Mouse (Mus musculus): ENCODE results near the gene Gfer. TPM values are rescaled to one million over a fixed set of nuclear protein-coding genes. Genes with fewer than 3 reads are reported as not detected.
"Not testable (repeated sequence)": the region's sequence is repeated elsewhere in the genome, so short reads cannot be mapped to it uniquely, and the experiment has no call there.

Gfer gene
- polyA plus RNA-seq, 1 experiment from 2014 or later: 48.1 TPM

GRCm38 (mm10) chr17:24719494-24720222 lies 23.7 kb upstream of the Gfer start:
- Histone ChIP-seq H3K36me3 (ENCODE audit: control insufficient read depth, insufficient read depth, low read length) (peaks cover 35% of the 10 kb centered on the region), H3K27ac (ENCODE audit: low read depth) (peak overlapping the region; percentile 83), H3K4me2 (ENCODE audit: low read length) (peak overlapping the region; percentile 67), H3K27me3 (replicated peaks; ENCODE audit: control insufficient read depth, insufficient read depth, low read length) (no peaks in the 10 kb centered on the region), H3K9me3 (ENCODE audit: control insufficient read depth, low read length) (no peaks in the 10 kb centered on the region), H3K4me1 (replicated peaks; ENCODE audit: control insufficient read depth, insufficient read depth, low read length) (peaks cover 23% of the 10 kb centered on the region), H3K4me3 (ENCODE audit: low read depth, low read length) (peak overlapping the region; percentile 92), H3K9ac (ENCODE audit: low read length) (peak overlapping the region; percentile 94)
- DNase-seq (ENCODE audit: low spot score) (peak; percentile 98), ATAC-seq (replicated peaks; ENCODE audit: low FRiP score, low TSS enrichment, low read depth) (peak; percentile 97)
- WGBS: under 1% methylated on average over 61 of the region's 61 CpGs

- H3K9me3 ChIP-seq (ENCODE audit: control insufficient read depth, low read length); H3K27ac ChIP-seq (ENCODE audit: low read depth); H3K27me3 ChIP-seq (replicated peaks; ENCODE audit: control insufficient read depth, insufficient read depth, low read length); DNase-seq (ENCODE audit: low spot score); ATAC-seq (replicated peaks; ENCODE audit: low FRiP score, low TSS enrichment, low read depth): not testable (repeated sequence)
- Histone ChIP-seq H3K4me2 (ENCODE audit: low read length) (peak overlapping the region; percentile 67), H3K36me3 (ENCODE audit: control insufficient read depth, insufficient read depth, low read length) (peaks cover 35% of the 10 kb centered on the region), H3K4me1 (replicated peaks; ENCODE audit: control insufficient read depth, insufficient read depth, low read length) (peaks cover 23% of the 10 kb centered on the region), H3K4me3 (ENCODE audit: low read depth, low read length) (peak overlapping the region; percentile 92), H3K9ac (ENCODE audit: low read length) (peak overlapping the region; percentile 94)
- 66% methylated on average over 5 of the region's 5 CpGs for WGBS
Observed at GRCm38 (mm10) chr17:24718938-24719337, 23.0 kb upstream of the Gfer start.

GRCm38 (mm10) chr17:24717943-24718342 lies 22.0 kb upstream of the Gfer start, which contains the start of the genes Rnf151 and Rps2:
Gene Rnf151 (minus strand): TSS chr17:24718063.
Gene Rps2 (plus strand): TSS chr17:24718116.
- Histone ChIP-seq H3K27me3 (replicated peaks; ENCODE audit: control insufficient read depth, insufficient read depth, low read length) (no peaks in the 10 kb centered on the region), H3K27ac (ENCODE audit: low read depth) (no peak within 1 kb of the TSS), H3K4me1 (replicated peaks; ENCODE audit: control insufficient read depth, insufficient read depth, low read length) (peaks cover 18% of the 10 kb centered on the region), H3K9me3 (ENCODE audit: control insufficient read depth, low read length) (no peaks in the 10 kb centered on the region), H3K4me2 (ENCODE audit: low read length) (peak within 1 kb of the TSS; percentile 67), H3K4me3 (ENCODE audit: low read depth, low read length) (peak within 1 kb of the TSS; percentile 92), H3K9ac (ENCODE audit: low read length) (no peak within 1 kb of the TSS), H3K36me3 (ENCODE audit: control insufficient read depth, insufficient read depth, low read length) (peaks cover 35% of the 10 kb centered on the region)
- 77% methylated on average over 4 of the region's 4 CpGs for WGBS
- DNase-seq (ENCODE audit: low spot score) (no peak), ATAC-seq (replicated peaks; ENCODE audit: low FRiP score, low TSS enrichment, low read depth) (no peak)

- Histone ChIP-seq H3K9me3 (ENCODE audit: control insufficient read depth, low read length) (no peaks in the 10 kb centered on the region), H3K36me3 (ENCODE audit: control insufficient read depth, insufficient read depth, low read length) (peaks cover 21% of the 10 kb centered on the region), H3K27ac (ENCODE audit: low read depth) (no peak overlapping the region), H3K4me3 (ENCODE audit: low read depth, low read length) (no peak overlapping the region), H3K4me1 (replicated peaks; ENCODE audit: control insufficient read depth, insufficient read depth, low read length) (peaks cover 2% of the 10 kb centered on the region; the same call in 1 of the 2 replicates), H3K27me3 (replicated peaks; ENCODE audit: control insufficient read depth, insufficient read depth, low read length) (no peaks in the 10 kb centered on the region), H3K4me2 (ENCODE audit: low read length) (no peak overlapping the region), H3K9ac (ENCODE audit: low read length) (no peak overlapping the region)
- ATAC-seq (replicated peaks; ENCODE audit: low FRiP score, low TSS enrichment, low read depth) (no peak), DNase-seq (ENCODE audit: low spot score) (no peak)
- WGBS: 95% methylated on average over 15 of the region's 15 CpGs
Observed at GRCm38 (mm10) chr17:24716166-24716682, 20.3 kb upstream of the Gfer start.

GRCm38 (mm10) chr17:24715556-24715955 lies 19.6 kb upstream of the Gfer start:
- ATAC-seq (replicated peaks; ENCODE audit: low FRiP score, low TSS enrichment, low read depth): no peak
- no peaks in the 10 kb centered on the region for H3K9me3 ChIP-seq (ENCODE audit: control insufficient read depth, low read length)
- no peaks in the 10 kb centered on the region for H3K27me3 ChIP-seq (replicated peaks; ENCODE audit: control insufficient read depth, insufficient read depth, low read length)
- H3K4me2 ChIP-seq (ENCODE audit: low read length): no peak overlapping the region
- no peak overlapping the region for H3K27ac ChIP-seq (ENCODE audit: low read depth)
- 74% methylated on average over 6 of the region's 6 CpGs for WGBS
- H3K4me1 ChIP-seq (replicated peaks; ENCODE audit: control insufficient read depth, insufficient read depth, low read length): no peaks in the 10 kb centered on the region; the same call in 1 of the 2 replicates
- no peak overlapping the region for H3K9ac ChIP-seq (ENCODE audit: low read length)
- DNase-seq (ENCODE audit: low spot score): no peak
- H3K4me3 ChIP-seq (ENCODE audit: low read depth, low read length): no peak overlapping the region
- H3K36me3 ChIP-seq (ENCODE audit: control insufficient read depth, insufficient read depth, low read length): peaks cover 17% of the 10 kb centered on the region

GRCm38 (mm10) chr17:24708646-24709045 lies 12.7 kb upstream of the Gfer start:
- Histone ChIP-seq H3K9ac (ENCODE audit: low read length) (no peak overlapping the region), H3K4me2 (ENCODE audit: low read length) (no peak overlapping the region), H3K36me3 (ENCODE audit: control insufficient read depth, insufficient read depth, low read length) (peaks cover 17% of the 10 kb centered on the region), H3K4me3 (ENCODE audit: low read depth, low read length) (no peak overlapping the region), H3K27ac (ENCODE audit: low read depth) (no peak overlapping the region), H3K27me3 (replicated peaks; ENCODE audit: control insufficient read depth, insufficient read depth, low read length) (no peaks in the 10 kb centered on the region), H3K4me1 (replicated peaks; ENCODE audit: control insufficient read depth, insufficient read depth, low read length) (peaks cover 6% of the 10 kb centered on the region), H3K9me3 (ENCODE audit: control insufficient read depth, low read length) (no peaks in the 10 kb centered on the region)
- ATAC-seq (replicated peaks; ENCODE audit: low FRiP score, low TSS enrichment, low read depth): no peak
- DNase-seq (ENCODE audit: low spot score): no peak
- WGBS: 33% methylated on average over 2 of the region's 2 CpGs

GRCm38 (mm10) chr17:24707801-24708425 lies 12.0 kb upstream of the Gfer start:
- Histone ChIP-seq H3K9me3 (ENCODE audit: control insufficient read depth, low read length) (no peaks in the 10 kb centered on the region), H3K4me3 (ENCODE audit: low read depth, low read length) (peak overlapping the region; percentile 90), H3K4me2 (ENCODE audit: low read length) (peak overlapping the region; percentile 88), H3K9ac (ENCODE audit: low read length) (peak overlapping the region; percentile 81), H3K4me1 (replicated peaks; ENCODE audit: control insufficient read depth, insufficient read depth, low read length) (peaks cover 6% of the 10 kb centered on the region), H3K36me3 (ENCODE audit: control insufficient read depth, insufficient read depth, low read length) (peaks cover 23% of the 10 kb centered on the region), H3K27me3 (replicated peaks; ENCODE audit: control insufficient read depth, insufficient read depth, low read length) (no peaks in the 10 kb centered on the region), H3K27ac (ENCODE audit: low read depth) (peak overlapping the region; percentile 83)
- 5% methylated on average over 24 of the region's 24 CpGs for WGBS
- DNase-seq (ENCODE audit: low spot score) (no peak), ATAC-seq (replicated peaks; ENCODE audit: low FRiP score, low TSS enrichment, low read depth) (peak; percentile 56)

GRCm38 (mm10) chr17:24706982-24707800 lies 11.2 kb upstream of the Gfer start, which contains the start of gene Tbl3:
Gene Tbl3 (minus strand): TSS chr17:24707660.
- Histone ChIP-seq H3K9me3 (ENCODE audit: control insufficient read depth, low read length) (no peaks in the 10 kb centered on the region), H3K4me2 (ENCODE audit: low read length) (peak within 1 kb of the TSS; percentile 88), H3K4me1 (replicated peaks; ENCODE audit: control insufficient read depth, insufficient read depth, low read length) (peaks cover 6% of the 10 kb centered on the region), H3K4me3 (ENCODE audit: low read depth, low read length) (peak within 1 kb of the TSS; percentile 90), H3K9ac (ENCODE audit: low read length) (peak within 1 kb of the TSS; percentile 81), H3K27ac (ENCODE audit: low read depth) (peak within 1 kb of the TSS; percentile 83), H3K27me3 (replicated peaks; ENCODE audit: control insufficient read depth, insufficient read depth, low read length) (no peaks in the 10 kb centered on the region), H3K36me3 (ENCODE audit: control insufficient read depth, insufficient read depth, low read length) (peaks cover 28% of the 10 kb centered on the region)
- ATAC-seq (replicated peaks; ENCODE audit: low FRiP score, low TSS enrichment, low read depth): peak; percentile 86
- DNase-seq (ENCODE audit: low spot score): peak; percentile 98
- WGBS: 4% methylated on average over 32 of the region's 32 CpGs

All from intestine, embryonic 14.5 days (tissue).